Mouse (Mus musculus): ENCODE results near the gene Arrdc4.

Gene Arrdc4

DNA sequence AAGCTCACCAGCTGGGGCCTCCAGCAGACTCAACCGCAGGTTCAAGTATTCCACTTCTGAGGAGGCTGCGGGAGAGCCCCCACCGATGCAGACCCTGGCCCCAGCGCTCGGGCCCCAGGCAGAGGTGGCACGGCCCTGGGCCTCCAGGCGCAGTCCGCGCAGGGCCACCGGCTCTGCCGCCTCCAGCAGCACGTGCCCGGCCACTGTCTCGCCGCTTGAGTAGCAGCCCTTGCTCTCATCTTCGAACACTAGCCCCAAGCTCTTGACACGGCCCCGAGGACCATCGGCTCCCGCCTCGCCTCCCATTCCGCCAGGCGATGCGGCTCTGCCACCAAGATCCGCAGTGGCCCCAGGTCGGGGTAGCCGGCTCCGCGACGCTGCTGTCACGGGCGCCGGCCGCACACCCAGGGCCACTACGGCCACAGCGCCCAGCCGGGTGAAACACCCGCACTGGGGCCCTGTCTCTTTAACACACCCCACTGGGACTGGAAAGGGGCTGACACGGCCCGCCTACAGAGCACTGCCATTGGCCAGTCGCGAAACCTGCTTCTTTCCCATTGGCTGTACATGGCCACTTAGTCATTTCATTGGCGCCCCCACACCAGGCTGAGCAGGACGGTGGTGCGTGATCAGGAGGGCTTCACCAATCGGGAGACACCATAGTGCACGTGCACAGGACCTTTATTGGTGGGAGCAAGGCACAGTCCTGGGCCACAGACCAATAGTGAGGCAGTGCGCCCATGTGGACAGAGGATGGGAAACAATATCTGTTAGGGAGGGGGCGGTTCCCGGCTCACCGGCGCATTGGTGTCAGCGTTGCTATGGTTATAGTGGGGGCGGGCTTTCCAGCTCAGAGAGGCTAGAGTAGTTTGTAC, at the start of gene Arrdc4:
Gene Arrdc4 (minus strand): TSS at position 481 of the 875 bp plus-strand sequence.
- peak; percentile 100 for DNase-seq

DNA sequence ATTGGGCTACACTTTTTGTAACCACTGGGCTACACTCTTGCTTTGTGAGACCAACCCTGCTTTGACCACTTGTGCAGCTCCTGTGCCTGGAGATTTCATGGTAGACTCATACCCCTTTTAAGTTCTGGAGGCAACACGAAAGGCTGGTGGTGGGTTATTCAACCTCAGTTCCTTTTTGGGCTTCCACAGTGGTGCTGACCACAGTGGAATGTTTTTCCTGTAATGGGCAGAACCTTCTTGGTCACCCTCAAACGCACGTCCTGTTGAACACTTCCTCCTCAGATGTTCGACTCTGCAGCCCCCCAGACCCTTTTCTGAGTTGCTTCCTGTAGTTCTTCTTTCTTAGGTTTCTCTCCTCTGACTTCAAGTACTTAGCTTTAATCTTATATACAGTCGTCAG, 46.5 kb upstream of the Arrdc4 start:
- no peak for DNase-seq

DNA sequence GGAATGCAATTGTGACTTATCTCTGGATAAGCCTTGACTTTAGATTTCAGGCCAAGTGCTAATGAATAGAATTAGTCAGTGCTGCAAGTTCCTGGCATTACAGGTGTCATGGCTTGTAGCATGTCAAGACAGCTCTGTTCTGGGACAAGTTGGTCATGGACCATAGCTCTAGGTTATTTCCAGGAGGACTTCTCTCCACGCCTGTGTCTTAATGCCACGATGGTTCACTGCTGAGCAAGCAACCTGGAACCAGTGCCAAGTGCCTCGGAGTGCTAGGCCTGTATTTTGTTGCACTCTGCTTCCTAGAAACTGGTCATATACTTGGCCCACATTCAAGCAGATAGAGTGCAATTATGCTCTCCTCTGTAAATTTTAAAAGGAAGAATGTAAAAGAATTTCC, 39.7 kb upstream of the Arrdc4 start:
- no peak for DNase-seq

DNA sequence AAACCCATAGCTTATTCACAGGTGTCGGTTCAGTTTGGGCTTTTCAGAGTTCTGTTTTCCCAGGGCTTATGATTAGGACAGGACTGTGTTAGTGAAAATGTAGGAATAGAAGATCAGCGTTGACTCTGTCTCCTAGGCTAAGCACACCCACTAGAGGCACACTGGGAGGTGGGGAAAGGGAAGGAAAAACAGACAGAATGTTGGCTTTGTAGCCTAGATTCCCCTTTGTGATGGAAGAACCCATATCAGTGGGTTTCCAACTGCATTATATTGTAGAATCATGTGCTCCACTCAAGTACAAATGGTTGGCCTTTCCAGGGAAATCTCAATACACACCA, 22.7 kb upstream of the Arrdc4 start:
- no peak for DNase-seq

DNA sequence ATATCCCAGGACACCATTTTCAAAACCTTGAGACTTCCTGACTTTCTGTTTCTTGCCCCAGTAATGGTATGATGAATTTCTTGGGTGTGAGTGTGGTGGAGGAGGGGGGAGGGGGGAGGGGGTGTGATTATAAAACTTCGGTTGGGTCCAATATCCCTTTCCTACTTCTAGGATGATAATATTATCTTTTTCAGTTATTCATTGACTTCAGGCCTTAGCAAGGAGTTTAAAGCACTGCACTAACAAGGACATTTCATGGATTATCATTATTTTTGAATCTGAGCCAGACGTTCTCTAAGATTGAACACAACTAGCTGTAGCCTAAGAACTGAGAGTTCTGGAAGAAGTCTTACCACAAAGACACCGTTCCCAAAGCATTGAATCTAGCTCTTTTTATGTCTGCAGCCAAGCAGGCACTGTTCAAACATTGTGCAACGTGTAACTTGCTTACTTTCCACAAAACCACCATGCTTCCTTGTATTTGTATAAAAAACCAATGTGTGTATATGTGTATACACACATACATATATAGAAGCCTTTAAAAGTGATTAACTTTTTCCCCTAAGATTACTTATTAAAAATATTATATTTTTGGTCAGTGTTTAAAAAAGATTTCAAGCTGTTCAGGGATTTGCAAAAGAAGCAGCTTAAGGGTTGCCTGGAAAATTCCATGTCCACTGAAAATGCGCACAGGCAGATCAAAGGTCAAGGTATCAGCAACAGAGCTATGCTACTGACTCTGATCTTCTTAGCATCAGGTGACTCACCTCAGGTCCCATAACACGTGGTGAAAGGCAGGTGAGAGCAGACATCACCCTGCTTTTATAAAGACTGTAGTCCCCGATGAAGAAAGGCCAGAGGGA, 22.1 kb upstream of the Arrdc4 start:
- no peak for DNase-seq

DNA sequence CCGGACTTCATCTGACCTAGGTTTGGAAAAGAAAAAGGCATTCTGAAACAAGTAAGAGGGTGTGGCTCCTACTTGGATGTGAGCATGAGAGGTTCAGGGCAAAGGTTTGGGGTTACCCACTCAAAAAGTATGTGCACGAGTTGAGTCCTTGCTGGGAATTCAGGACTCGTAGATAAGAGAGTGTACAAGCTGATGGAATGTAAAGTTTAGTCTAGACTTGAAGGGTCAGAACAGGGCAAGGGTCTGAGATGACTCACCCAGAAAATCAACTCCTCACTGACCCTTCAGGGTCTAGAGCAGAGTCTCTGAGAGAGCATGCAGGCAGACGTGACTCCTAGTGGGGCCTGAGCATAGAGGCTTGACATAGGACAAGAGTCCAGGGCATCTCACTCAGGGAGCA, 16.9 kb upstream of the Arrdc4 start:
- DNase-seq, result no peak

DNA sequence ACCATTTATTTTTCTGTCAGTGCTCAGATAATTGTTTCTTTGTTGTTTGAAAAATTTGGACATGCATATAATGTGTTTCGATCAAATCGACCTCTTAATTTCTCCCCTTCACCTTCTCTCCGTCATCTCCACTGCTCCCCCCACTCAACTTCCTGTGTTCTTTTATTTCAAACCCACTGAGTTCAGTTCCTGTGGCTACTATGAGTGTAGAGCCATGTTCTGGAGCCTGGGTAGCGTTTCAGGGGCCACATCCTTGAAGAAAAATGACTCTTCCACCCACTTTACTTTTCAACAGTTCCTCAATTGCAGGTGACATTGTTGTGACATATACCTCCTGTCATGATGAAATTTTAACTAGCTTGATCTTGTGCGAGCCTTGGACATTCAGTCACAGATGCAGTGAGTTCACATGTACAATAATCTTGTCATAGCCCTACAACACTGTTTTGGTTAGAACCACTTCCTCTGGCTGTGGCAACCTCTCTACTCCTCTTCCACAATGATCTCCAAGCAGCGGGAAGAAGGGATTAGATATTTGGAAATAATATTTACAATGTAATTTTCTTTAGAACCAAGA, 10.2 kb upstream of the Arrdc4 start:
- DNase-seq, result no peak

DNA sequence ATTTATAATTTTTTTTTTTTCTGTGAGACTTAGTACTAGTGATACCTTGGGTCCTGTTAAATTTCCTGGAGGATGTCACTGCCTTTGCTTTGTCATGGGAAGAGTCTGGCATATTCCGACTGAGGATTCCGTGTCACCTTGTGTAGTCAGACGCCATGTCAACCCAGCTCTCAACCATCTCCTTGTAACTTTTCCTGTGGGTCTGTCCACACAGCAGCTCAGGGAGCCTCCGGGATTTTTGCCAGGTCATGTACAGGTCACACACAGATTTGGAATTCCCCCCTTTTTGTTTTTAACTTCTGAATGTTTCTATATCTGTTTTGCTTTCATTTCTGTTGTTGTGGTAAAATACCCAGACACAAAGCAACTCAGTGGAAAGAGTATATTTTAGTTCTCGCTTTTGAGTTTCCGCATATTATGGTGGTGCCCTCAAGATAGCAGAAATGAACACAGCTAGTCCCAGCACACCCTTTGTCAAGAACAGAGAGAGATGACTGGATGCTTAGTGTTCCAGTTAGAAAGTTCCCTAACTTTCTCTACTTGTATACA, 7.7 kb upstream of the Arrdc4 start:
- DNase-seq, result no peak

DNA sequence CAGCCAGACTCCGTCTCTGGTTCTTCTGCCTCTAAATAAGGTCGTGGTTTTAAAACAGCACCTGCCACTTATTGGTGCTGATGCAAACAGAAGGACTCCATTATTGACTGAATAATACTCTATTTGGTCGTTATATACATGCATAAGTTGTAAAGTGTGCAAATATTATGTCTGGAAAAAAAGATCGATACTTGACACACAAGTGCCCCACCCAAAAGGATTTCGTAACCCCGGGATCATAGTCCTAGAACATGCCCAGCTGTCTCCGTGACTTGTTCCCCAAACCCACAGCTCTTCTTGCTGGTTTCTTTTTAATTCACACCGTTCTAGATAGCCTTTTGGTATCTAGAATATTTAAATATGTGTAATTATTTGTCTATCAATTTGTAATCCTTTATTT, 878 bp upstream of the Arrdc4 start:
- no peak for DNase-seq

DNA sequence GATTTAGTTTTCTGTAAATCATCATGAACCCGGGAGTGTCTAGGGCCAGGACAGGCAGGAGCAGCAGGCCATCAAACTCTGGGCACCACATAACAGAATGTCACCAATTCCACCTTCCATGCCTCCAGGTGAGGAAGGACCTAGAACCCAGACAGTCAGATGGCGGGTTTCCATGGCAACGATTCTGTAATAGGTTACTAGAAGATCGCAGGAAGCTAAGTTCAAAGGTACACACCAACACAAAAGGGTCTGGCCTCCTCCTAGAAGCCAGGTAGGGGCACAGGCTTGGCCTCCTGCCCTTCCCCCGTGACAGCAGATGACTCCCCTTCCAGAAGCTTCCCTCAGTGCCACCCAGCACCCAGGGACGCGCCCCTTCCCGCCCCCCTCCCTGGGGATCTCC, 680 bp downstream of the Arrdc4 start:
- DNase-seq, result peak; percentile 48

DNA sequence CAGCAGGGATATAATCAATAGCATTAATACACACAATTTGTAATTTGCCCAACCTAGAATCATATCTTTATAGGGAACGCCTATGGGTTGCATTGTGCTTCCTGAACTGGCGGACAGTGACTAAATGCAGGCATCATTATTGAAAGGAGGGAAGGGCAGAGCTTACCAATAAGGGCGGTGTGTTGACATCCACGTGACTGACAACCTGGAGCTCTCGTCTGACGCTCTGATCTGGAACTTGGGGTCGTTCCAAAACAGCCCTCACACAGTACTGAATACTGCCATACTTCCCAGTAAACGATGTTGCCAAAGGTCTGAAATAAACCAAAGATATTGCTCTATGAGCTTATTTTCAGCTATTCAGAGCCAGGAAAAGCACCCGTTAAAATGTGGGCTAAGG, 4.4 kb downstream of the Arrdc4 start:
- DNase-seq, result no peak

DNA sequence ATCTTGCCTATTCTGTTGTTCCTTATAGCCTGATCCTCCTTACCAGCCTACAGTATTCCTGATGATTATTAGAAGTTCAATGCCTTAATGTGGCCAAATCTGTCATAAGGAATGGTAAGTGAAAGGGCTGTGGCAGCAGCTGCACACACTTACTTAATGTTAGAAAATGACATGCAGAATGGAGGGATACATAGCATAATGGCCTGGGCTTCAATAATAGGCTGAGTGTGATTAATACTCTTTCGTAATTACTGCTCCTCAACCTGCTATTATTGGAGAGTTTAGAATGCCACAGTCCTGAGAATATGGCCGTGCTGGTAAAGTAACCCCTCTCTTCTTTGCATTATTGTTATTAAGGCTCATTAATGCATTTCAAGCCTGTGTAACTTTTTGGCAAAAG, 4.8 kb downstream of the Arrdc4 start:
- no peak for DNase-seq

DNA sequence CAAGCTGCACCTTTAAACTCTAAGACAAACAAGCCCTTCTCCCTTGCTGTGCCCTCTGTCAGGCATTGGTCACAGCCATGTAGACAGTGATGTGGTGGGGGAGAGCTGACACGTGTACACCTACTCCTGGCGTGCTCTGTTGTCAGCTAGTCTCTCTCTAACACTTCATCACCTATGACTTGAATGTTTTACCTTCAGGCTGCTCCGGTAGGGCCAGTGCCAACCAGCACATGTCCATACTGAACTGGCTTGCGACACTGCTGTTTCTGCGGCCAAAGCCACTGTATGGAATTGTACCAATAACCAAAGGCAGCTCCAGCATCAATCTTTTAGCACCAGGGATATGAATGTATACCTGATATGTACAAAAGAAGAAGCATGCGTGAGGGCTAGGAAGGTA, 8.3 kb downstream of the Arrdc4 start:
- no peak for DNase-seq

DNA sequence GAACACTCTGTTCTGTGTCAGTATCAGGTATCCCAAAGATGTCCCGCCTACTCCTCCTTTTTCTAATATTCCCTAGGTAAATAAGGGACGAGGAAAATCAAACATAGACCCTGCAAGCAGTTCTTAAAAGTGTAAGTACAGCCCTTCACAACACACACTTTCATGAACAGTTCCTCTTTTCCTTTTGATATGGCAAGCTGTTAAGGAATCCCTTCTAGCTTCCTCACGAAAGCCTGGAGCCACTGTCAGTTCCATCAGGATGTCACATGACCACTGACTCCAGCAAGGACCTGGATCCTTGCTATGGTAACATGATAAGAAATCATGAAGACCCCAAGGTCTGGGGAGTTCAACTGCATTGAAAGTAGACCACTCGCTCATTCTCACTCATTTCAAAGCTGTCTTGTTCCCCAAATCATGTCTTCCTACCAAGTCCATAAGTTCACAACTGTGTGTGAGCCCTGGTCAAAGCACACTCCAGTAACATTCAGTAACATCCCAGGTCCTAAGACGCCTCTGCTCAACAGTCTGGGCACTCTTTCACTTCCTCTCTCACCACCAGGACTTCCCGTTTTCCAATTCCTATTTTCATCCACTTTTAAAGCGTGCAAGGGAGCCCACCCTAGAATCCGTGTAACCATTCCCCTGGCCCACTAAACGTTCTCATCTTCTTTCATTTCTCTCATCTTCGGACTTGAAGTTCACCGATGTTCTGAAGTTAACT, 10.2 kb downstream of the Arrdc4 start:
- no peak for DNase-seq

DNA sequence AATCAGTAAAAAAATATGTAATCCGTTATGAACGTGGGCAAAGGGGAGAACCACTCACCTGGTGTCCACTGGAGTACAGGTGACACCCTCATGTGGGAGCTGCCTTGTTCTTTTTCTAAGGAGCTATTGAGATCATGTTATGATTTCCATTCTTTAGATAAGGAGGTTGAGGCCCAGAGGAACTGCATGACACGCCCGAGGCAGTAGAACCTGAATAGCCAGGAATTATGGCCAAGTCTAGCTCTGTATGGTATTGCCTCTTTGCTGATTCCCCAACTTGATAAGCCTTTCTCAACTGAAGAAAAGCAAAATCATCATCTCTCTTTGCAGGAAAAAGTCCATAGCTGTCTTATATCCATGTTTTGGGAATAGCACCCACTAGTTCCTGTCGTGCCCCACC, 22.7 kb downstream of the Arrdc4 start:
- DNase-seq, result no peak

DNA sequence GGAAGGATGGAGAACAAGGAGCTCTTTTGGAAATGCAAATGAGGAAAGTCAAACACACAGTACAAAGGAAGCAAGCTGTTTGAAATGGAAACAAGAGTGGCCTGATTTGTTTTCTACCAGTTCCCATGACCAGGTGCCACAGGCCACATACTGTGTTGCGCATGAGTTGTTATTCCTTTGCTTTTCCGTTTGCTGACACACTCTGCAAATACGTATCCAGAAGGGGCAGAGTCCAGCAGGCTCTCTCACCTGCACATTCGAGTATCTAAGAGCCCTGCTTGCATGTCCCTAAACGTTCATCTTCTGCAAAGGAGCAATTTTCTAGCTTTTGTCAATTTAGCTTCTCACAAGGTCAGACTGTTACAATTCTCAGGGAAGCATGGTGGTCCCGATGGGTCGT, 24.3 kb downstream of the Arrdc4 start:
- no peak for DNase-seq

DNA sequence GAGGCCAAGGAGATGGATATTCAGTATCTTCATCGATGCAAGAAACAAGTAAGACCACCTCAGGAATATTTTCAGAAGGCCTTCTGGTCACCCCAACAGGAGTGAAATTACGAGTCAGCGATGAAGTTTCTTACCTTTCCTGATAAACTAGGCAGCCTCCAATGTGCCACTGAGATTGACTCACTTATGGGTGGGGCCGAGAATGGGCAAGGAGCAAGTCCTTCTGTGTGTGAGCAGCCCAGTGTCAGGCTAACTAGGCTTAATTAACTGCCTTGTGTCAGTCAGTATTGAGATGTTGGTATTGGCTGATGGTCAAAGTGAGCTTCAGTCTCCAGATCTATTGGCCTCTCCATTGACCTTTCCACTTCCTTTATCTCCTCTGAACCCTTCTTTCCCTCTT, 27.5 kb downstream of the Arrdc4 start:
- DNase-seq, result no peak

DNA sequence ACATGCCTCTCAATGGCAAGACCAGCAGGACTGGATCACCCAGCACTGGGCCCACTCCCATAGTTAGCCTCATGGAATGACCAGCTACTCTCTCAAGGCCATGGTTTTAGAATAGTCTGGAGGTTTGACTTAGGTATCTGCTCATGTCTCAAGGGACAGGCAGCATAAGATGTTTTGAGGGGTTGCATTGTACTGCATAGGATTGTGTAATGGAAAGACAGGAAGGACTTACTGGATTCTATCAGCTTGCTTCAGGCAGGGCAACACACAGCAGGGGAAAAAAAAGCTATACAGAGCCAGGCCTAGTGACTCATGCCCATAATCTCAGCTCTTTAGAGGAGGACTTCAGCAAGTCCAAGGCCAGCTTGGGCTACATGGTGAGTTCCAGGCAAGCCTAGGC, 31.1 kb downstream of the Arrdc4 start:
- DNase-seq, result no peak

DNA sequence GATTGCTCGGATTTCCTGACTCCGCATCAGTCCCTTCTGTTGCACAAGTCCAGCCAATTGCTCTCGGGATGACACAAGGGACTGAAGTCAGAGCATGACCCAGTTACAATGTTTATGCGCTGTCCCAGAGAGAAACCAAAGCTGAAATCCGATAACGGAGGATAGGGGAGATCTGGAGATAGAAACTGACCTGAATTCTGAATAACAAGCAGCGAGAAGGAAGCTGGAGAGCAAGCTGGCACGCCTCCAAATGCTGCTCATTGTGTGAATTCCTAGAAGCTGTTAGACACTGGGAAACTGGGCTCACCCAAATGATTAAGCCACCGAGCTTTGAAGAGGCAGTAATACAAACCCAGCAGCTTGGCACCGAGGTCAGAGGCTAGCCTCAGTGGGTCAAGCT, 31.5 kb downstream of the Arrdc4 start:
- peak; percentile 90 for DNase-seq

DNA sequence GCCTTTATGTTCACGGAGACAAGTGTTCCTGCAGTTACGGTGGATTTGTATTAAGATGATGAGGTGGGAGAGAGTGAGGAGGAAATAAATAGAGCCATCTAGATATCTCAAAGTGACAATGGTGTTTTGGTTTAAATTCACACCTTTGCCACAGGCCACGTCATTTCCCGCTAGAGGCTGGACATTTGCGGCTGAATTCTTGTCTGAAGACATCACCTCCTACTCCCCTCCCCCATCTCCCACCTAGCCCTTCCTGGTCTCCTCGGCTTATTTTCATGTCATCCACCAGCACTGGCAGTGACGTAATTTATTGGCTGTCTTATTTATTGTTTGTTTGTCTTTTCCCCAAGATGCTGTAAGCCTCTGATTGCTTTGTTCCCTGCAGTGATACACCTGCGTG, 32.1 kb downstream of the Arrdc4 start:
- DNase-seq, result peak; percentile 37

DNA sequence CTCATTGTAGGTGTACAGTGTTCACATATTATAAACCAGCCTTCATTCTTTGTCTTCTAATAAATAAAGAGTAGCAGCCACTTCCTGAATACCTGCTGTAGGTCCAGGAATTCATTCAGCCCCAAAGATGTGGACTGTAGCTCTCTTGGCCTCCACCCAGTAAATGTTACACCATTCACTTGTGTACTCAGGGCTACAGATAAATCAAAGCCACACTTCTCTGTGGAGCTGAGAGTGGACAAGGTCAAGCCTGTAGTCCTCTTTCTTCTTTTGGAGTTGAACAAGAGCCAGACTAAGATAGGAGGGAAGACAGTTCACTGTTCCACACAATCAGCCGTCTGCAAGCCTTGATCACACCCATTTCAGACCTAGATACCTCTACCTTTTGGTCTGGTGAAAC, 36.1 kb downstream of the Arrdc4 start:
- no peak for DNase-seq

DNA sequence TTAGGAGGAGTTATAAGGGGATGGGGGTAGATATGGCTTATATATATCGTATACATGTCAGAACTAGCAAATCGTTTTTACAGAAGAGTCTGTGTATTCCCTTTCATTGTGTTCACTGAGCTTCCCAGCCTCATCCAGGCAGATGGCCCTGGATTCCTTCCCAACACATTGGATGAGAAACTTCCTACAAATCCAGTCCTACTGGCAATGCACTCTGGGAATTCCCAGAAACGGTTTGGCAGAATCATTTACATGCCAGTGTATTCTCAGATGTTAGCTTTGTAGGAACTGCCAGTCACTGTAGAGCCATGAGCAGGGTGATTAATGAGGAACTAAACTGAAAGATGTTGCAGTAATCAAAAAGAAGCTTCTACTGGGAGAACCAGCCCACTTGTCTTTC, 36.6 kb downstream of the Arrdc4 start:
- DNase-seq, result no peak

DNA sequence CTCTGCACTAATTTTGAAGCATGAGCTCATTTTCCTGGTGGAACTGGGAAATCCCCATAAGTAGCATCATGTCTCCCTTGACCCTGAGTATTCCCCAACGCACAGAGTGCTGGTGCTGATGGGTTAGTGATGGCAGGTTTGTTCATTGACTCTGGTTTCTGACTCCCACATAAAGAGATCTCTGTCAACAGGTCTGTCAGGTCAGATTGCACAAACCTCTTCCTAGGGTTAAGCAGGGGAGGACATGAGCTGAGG, 39.8 kb downstream of the Arrdc4 start:
- DNase-seq, result no peak
